Mouse (Mus musculus) testis, adult 2 months (tissue): ENCODE measurements at regions not wholly inside any gene's neighbourhood (a gene's known extent, or its start where the extent isn't known, plus 50 kb on each side); places are given as distances from the start of the nearest gene placed in this dataset.

Experiments used
- H3K27ac ChIP-seq: fragments of 200-500 bp; 2 replicates; pipeline ENCODE4 v1.5.1; 2012; ENCODE audit warnings: low read depth, low read length; ENCODE audit not compliant: control insufficient read depth, insufficient read depth
- H3K27me3 ChIP-seq: fragments of 200-500 bp; 2 replicates; pipeline ENCODE4 v1.6.1; 2012; ENCODE audit warnings: mild to moderate bottlenecking, low read length, moderate library complexity; ENCODE audit not compliant: control insufficient read depth, insufficient read depth
- H3K36me3 ChIP-seq: fragments of 200-500 bp; 2 replicates; pipeline ENCODE4 v1.6.1; 2012; ENCODE audit warnings: mild to moderate bottlenecking, low read length; ENCODE audit not compliant: control insufficient read depth, insufficient read depth
- H3K4me1 ChIP-seq: fragments of 200-500 bp; 2 replicates; pipeline ENCODE4 v1.6.1; 2012; ENCODE audit warnings: low read length; ENCODE audit not compliant: control insufficient read depth, insufficient read depth
- H3K4me3 ChIP-seq: fragments of 200-500 bp; 2 replicates; pipeline ENCODE4 v1.5.1; 2012; ENCODE audit warnings: low read depth, mild to moderate bottlenecking, low read length, moderate library complexity, mixed read lengths; ENCODE audit not compliant: control insufficient read depth
- CTCF ChIP-seq: fragments of 200-500 bp; IDR thresholded peaks from 2 replicates; pipeline ENCODE4 v1.5.1; 2012; ENCODE audit warnings: low read depth, mild to moderate bottlenecking, inconsistent platforms, low read length, moderate library complexity; ENCODE audit not compliant: control insufficient read depth, insufficient read depth, insufficient replicate concordance
- POLR2A ChIP-seq: fragments of 200-500 bp; IDR thresholded peaks from 2 replicates; pipeline ENCODE4 v1.6.1; 2012; ENCODE audit warnings: low read depth, mild to moderate bottlenecking, inconsistent platforms, low read length, moderate library complexity; ENCODE audit not compliant: control insufficient read depth

DNA sequence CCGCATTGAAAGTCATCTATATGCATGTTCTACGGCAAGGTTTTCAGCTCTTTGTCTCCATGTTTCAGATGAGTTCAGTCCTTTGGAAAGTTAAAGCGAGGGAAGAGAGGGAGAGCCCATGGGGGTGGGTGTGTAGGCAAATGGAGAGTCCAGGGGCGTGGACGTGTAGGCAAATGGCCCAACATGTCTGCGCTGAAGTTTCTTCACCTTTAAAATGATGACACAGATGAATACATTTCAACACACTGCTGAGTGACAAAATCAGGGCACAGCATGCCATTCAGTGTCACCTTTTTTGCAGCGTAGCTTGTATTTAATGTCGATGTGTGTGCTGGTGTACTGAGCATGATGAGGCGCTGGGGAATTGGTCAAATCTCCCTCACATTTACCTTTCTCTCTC, 54.6 kb upstream of the Lrp8 start:
- no peak overlapping the region for H3K4me3 ChIP-seq
- TF ChIP-seq POLR2A (no peak), CTCF (no peak)
- 0 out of 2 replicates have a peak overlapping the region, but pooled peaks have one; percentile 14 for H3K27ac ChIP-seq
- no peaks in the 10 kb centered on the region for H3K36me3 ChIP-seq
- H3K4me1 ChIP-seq, result no peaks in the 10 kb centered on the region; the same call in 1 of the 2 replicates
- H3K27me3 ChIP-seq, result no peaks in the 10 kb centered on the region

DNA sequence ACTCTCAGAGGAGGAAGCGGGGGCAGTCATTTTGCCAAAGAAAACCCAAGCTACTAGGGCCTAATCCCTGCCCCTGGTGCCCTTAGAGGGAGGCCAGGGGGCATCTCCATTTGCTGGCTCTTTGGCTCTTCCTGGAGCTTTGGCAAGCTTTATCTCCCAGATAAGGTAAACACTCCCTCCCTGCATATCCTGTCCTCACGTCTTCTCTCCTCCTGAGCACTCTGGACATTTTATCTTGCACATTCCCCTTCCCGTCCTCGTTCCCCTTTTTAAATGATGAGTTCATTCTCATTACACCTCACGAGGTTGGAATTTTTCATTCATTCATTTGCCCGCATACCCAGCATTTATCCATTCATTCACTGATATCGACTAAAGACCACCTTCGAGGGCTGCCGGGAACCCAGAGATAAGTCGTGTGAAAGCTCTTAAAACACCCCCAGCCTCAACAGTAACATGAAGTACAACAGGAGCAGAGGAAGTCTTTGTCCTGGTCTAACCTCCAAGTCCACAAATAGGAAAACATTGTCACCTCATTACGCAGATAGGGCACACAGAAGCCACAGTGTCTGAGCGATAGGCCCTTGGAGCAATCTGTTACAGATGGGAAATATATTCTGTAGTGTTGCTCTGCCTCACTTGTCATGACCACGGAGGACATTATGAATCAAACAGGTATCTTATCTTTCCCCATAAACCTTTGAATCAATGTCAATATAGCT, 54.0 kb upstream of the Lrp8 start:
- Histone ChIP-seq H3K27me3 (no peaks in the 10 kb centered on the region), H3K4me3 (no peak overlapping the region), H3K36me3 (no peaks in the 10 kb centered on the region), H3K27ac (0 out of 2 replicates have a peak overlapping the region, but pooled peaks have one; percentile 14), H3K4me1 (no peaks in the 10 kb centered on the region; the same call in 1 of the 2 replicates)
- TF ChIP-seq CTCF (no peak), POLR2A (no peak)

DNA sequence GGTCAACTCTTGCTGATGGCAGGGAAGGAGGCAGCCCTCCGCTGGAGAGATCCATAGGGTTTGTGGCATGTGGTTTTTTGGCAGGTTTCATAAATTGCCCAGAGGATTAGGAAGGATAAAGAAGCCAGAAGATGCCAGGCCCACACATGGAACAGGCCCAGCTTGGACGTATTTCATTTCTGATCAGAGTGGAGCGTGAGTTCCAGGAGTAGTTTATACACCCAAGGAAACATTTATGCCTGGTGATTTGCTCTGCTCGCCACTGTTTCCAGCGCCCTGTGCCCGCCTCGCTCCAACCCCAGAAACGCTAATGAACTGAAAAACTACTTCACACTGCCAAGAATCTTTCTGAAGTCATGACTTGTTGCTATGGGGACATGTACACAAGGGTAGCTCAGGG, 53.0 kb upstream of the Lrp8 start:
- H3K27ac ChIP-seq, result no peak overlapping the region
- H3K27me3 ChIP-seq, result no peaks in the 10 kb centered on the region
- no peaks in the 10 kb centered on the region for H3K36me3 ChIP-seq
- H3K4me3 ChIP-seq, result no peak overlapping the region
- no peak for TF ChIP-seq POLR2A
- no peak for TF ChIP-seq CTCF
- H3K4me1 ChIP-seq, result no peaks in the 10 kb centered on the region; the same call in 1 of the 2 replicates

DNA sequence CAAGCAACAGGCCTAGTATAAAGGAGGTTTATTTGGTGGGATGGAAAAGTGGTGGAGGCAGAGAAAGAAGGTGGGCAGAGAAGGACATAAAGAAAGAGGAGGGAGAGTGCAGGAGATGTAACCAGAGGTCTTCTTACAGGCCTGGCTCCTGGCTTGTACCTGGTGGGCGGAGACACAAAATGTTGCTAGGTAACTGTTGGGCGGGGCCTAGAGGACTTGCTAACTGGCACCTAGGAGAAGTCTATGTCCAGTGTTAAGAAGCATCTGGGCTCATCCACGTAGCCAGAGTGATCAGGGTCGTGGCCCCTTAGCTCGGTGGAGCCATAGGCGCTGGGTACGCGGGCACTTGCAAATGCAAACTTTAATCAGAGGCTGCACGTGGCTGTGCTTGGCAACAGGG, 52.0 kb upstream of the Lrp8 start:
- Histone ChIP-seq H3K4me1 (no peaks in the 10 kb centered on the region; the same call in 1 of the 2 replicates), H3K27me3 (no peaks in the 10 kb centered on the region), H3K27ac (no peak overlapping the region), H3K36me3 (no peaks in the 10 kb centered on the region), H3K4me3 (no peak overlapping the region)
- TF ChIP-seq CTCF (no peak), POLR2A (no peak)
